Mouse (Mus musculus) erythroid progenitor cell, adult 5-6 weeks (primary cell): ENCODE results near the gene Yaf2. TPM values are rescaled to one million over a fixed set of nuclear protein-coding genes. Genes with fewer than 3 reads are reported as not detected.
"Not testable (repeated sequence)": the region's sequence is repeated elsewhere in the genome, so short reads cannot be mapped to it uniquely, and the experiment has no call there.

ENCODE experiments used
- ATAC-seq: replicated peaks from 2 replicates; pipeline ENCODE4 v1.8.0; 2016; ENCODE audit warnings: moderate number of reproducible peaks, mild to moderate bottlenecking, moderate TSS enrichment, inconsistent platforms; ENCODE audit not compliant: poor library complexity, low FRiP score, severe bottlenecking
- total RNA-seq, 2 experiments: library from RNA; stranded (forward) in 1 of 2; stranded (reverse) in 1 of 2; fragments of 150-400 nt in 1 of 2; fragments of 186-747, 209-891 nt in 1 of 2; gene quantifications; 2 replicates each; pipeline versions ENCODE4 v1.2.3 to v1.2.4; 2015 to 2017; ENCODE audit warnings: low replicate concordance in 2 of 2

The Yaf2 gene
- total RNA-seq, 2 experiments from 2014 or later, result 31.2 to 61.6 TPM

- no peak for ATAC-seq
Measured at GRCm38 (mm10) chr15:93262818-93263217, 73.9 kb downstream of the Yaf2 start.

GRCm38 (mm10) chr15:93262274-93262673, 74.5 kb downstream of the Yaf2 start:
- no peak for ATAC-seq

- ATAC-seq, result no peak
Measured at GRCm38 (mm10) chr15:93259933-93260332, 76.8 kb downstream of the Yaf2 start.

GRCm38 (mm10) chr15:93255295-93255694, 81.4 kb downstream of the Yaf2 start:
- no peak for ATAC-seq

GRCm38 (mm10) chr15:93253172-93253571, 83.6 kb downstream of the Yaf2 start:
- ATAC-seq, result no peak

GRCm38 (mm10) chr15:93252396-93252795, 84.3 kb downstream of the Yaf2 start:
- no peak for ATAC-seq

- no peak for ATAC-seq
Measured at GRCm38 (mm10) chr15:93251553-93252250, 85.0 kb downstream of the Yaf2 start.

- no peak for ATAC-seq
Measured at GRCm38 (mm10) chr15:93243202-93243601, 93.5 kb downstream of the Yaf2 start.

GRCm38 (mm10) chr15:93236456-93236855, 100.3 kb downstream of the Yaf2 start:
- ATAC-seq, result not testable (repeated sequence)

Other genes with a start within 250 kb of the Yaf2 start
- 8.6 and 13.4 TPM in 2 replicates for gene Gxylt1, start 61.8 kb downstream of the Yaf2 start, total RNA-seq (2015; ENCODE audit: low replicate concordance)
- gene Gxylt1, start 61.8 kb downstream of the Yaf2 start, total RNA-seq (2017; ENCODE audit: low replicate concordance), result 15.2 and 23.7 TPM in 2 replicates
- gene Zcrb1, start 61.4 kb upstream of the Yaf2 start, total RNA-seq (2015; ENCODE audit: low replicate concordance), result 102 and 188 TPM in 2 replicates
- gene Zcrb1, start 61.4 kb upstream of the Yaf2 start, total RNA-seq (2017; ENCODE audit: low replicate concordance), result 73.3 and 129 TPM in 2 replicates
- gene Pphln1, start 61.4 kb upstream of the Yaf2 start, total RNA-seq (2015; ENCODE audit: low replicate concordance), result 11.7 and 18.0 TPM in 2 replicates
- 13.1 and 14.5 TPM in 2 replicates for gene Pphln1, start 61.4 kb upstream of the Yaf2 start, total RNA-seq (2017; ENCODE audit: low replicate concordance)